In genomic region chr11:65635307-65635706, GRCm38 (mm10) we compare ENCODE assay signal across 27 mouse cellular contexts.
DNase-seq lines count a peak whose midpoint lies in the region; ATAC-seq and TF ChIP-seq lines count a peak whose summit lies in the region.
"Had no signal": no experiment of that assay in that cellular context is flagged by ENCODE, and none has a peak within 500 bp of the region (broad histone marks: within the 10 kb centered on the region; RNA-seq: fewer than 3 reads in every experiment).

No protein-coding gene starts in this region.

- H3K9ac ChIP-seq in lung, embryonic 14.5 days, result no peak overlapping the region
- no peak overlapping the region for H3K9ac ChIP-seq in heart, embryonic 11.5 days (ENCODE audit: low read depth, low read length)
- H3K9ac ChIP-seq in heart, embryonic 13.5 days, result no peak overlapping the region
- no peak overlapping the region for H3K9ac ChIP-seq in midbrain, embryonic 16.5 days (ENCODE audit: low read depth, low read length)
- H3K9ac ChIP-seq: hindbrain, embryonic 15.5 days; kidney, embryonic 15.5 days; limb, embryonic 13.5 days; neural tube, embryonic 12.5 days had no signal

- intact Hi-C loops in heart, postnatal 10 days (cut with DNase I), result loop anchor here (10.0 kb wide), 2 partner anchors 271 to 371 kb away; partner anchors contain the start of gene Myocd

- no peaks in the 10 kb centered on the region for H3K36me3 ChIP-seq in lung, embryonic 14.5 days (ENCODE audit: insufficient read depth)
- H3K36me3 ChIP-seq in heart, embryonic 11.5 days (ENCODE audit: control insufficient read depth, insufficient read depth, low read length), result no peaks in the 10 kb centered on the region
- H3K36me3 ChIP-seq in heart, embryonic 13.5 days, result no peaks in the 10 kb centered on the region
- no peaks in the 10 kb centered on the region for H3K36me3 ChIP-seq in midbrain, embryonic 16.5 days (ENCODE audit: control insufficient read depth, insufficient read depth, low read length)
- H3K36me3 ChIP-seq: hindbrain, embryonic 10.5 days; hindbrain, embryonic 15.5 days; kidney, embryonic 15.5 days; limb, embryonic 13.5 days; neural tube, embryonic 12.5 days had no signal

- H3K9me3 ChIP-seq in lung, embryonic 14.5 days (ENCODE audit: low read depth, low read length), result no peaks in the 10 kb centered on the region
- H3K9me3 ChIP-seq in heart, embryonic 11.5 days (replicated peaks; ENCODE audit: control insufficient read depth, low read length), result no peaks in the 10 kb centered on the region
- H3K9me3 ChIP-seq in heart, embryonic 13.5 days, result no peaks in the 10 kb centered on the region
- no peaks in the 10 kb centered on the region for H3K9me3 ChIP-seq in midbrain, embryonic 16.5 days (replicated peaks; ENCODE audit: control insufficient read depth, low read length, poor library complexity, severe bottlenecking)
- H3K9me3 ChIP-seq: hindbrain, embryonic 10.5 days; hindbrain, embryonic 15.5 days; kidney, embryonic 15.5 days; limb, embryonic 13.5 days; neural tube, embryonic 12.5 days had no signal

- TF ChIP-seq CTCF in lung, embryonic 14.5 days (IDR thresholded peaks at IDR 0.05; ENCODE audit: low read depth), result no peak

- no peak overlapping the region for H3K4me3 ChIP-seq in lung, embryonic 14.5 days (ENCODE audit: low read depth, low read length)
- H3K4me3 ChIP-seq in heart, embryonic 11.5 days (ENCODE audit: low read depth, low read length), result no peak overlapping the region
- no peak overlapping the region for H3K4me3 ChIP-seq in heart, embryonic 13.5 days
- no peak overlapping the region for H3K4me3 ChIP-seq in midbrain, embryonic 16.5 days (ENCODE audit: low read depth, low read length)
- H3K4me3 ChIP-seq: erythroblast, embryonic 14.5 days; hindbrain, embryonic 10.5 days; hindbrain, embryonic 15.5 days; kidney, embryonic 15.5 days; limb, embryonic 13.5 days; myocyte; neural tube, embryonic 12.5 days had no signal

- peaks cover 4% of the 10 kb centered on the region; the same call in 1 of the 2 replicates for H3K4me1 ChIP-seq in lung, embryonic 14.5 days (ENCODE audit: insufficient read depth)
- peaks cover 11% of the 10 kb centered on the region for H3K4me1 ChIP-seq in heart, embryonic 11.5 days (ENCODE audit: control insufficient read depth, insufficient read depth, low read length)
- peaks cover 58% of the 10 kb centered on the region for H3K4me1 ChIP-seq in heart, embryonic 13.5 days
- H3K4me1 ChIP-seq in midbrain, embryonic 16.5 days (ENCODE audit: control insufficient read depth, insufficient read depth, low read length), result no peaks in the 10 kb centered on the region
- H3K4me1 ChIP-seq: hindbrain, embryonic 10.5 days; hindbrain, embryonic 15.5 days; kidney, embryonic 15.5 days; limb, embryonic 13.5 days; neural tube, embryonic 12.5 days had no signal

- ATAC-seq in lung, embryonic 14.5 days (ENCODE audit: insufficient read depth), result no peak; the same call in 1 of the 2 replicates
- no peak for ATAC-seq in heart, embryonic 11.5 days (replicated peaks; ENCODE audit: insufficient number of reproducible peaks, low FRiP score, low TSS enrichment)
- ATAC-seq in heart, embryonic 13.5 days (ENCODE audit: extremely low read depth, insufficient number of reproducible peaks, low FRiP score, low TSS enrichment), result no peak
- ATAC-seq in midbrain, embryonic 16.5 days, result no peak
- ATAC-seq: activated CD4-positive, CD25-positive, alpha-beta regulatory T cell, adult 4 months; forebrain, embryonic 16.5 days; inflammation-experienced regulatory T-cells, adult 6 months had no signal

- H3K4me2 ChIP-seq in lung, embryonic 14.5 days, result no peak overlapping the region
- H3K4me2 ChIP-seq in heart, embryonic 11.5 days, result no peak overlapping the region
- no peak overlapping the region for H3K4me2 ChIP-seq in heart, embryonic 13.5 days
- no peak overlapping the region for H3K4me2 ChIP-seq in midbrain, embryonic 16.5 days (ENCODE audit: low read length)
- H3K4me2 ChIP-seq: hindbrain, embryonic 15.5 days; kidney, embryonic 15.5 days; limb, embryonic 13.5 days; liver, embryonic 11.5 days; midbrain, embryonic 11.5 days; neural tube, embryonic 12.5 days had no signal

- no peaks in the 10 kb centered on the region for H3K27me3 ChIP-seq in lung, embryonic 14.5 days (ENCODE audit: insufficient read depth, low read length)
- H3K27me3 ChIP-seq in heart, embryonic 11.5 days (ENCODE audit: control insufficient read depth, insufficient read depth, low read length), result no peaks in the 10 kb centered on the region
- H3K27me3 ChIP-seq in heart, embryonic 13.5 days (replicated peaks), result no peaks in the 10 kb centered on the region
- H3K27me3 ChIP-seq in midbrain, embryonic 16.5 days (ENCODE audit: control insufficient read depth, insufficient read depth, low read depth, low read length), result no peaks in the 10 kb centered on the region
- H3K27me3 ChIP-seq: CH12.LX; hindbrain, embryonic 15.5 days; kidney, embryonic 15.5 days; limb, embryonic 13.5 days; neural tube, embryonic 12.5 days had no signal

- H3K27ac ChIP-seq in lung, embryonic 14.5 days (ENCODE audit: low read depth), result no peak overlapping the region
- peak overlapping the region; percentile 50; the same call in 1 of the 2 replicates for H3K27ac ChIP-seq in heart, embryonic 11.5 days (ENCODE audit: low read depth, low read length)
- H3K27ac ChIP-seq in heart, embryonic 13.5 days (replicated peaks), result peak overlapping the region; percentile 69
- no peak overlapping the region for H3K27ac ChIP-seq in midbrain, embryonic 16.5 days (ENCODE audit: low read length)
- H3K27ac ChIP-seq: hindbrain, embryonic 10.5 days; hindbrain, embryonic 15.5 days; kidney, embryonic 15.5 days; limb, embryonic 13.5 days; neural tube, embryonic 12.5 days had no signal

- peak; percentile 56 for DNase-seq in lung, embryonic 14.5 days
- DNase-seq in lung, postnatal 14 days, result no peak
- DNase-seq in heart, postnatal 10 days, result peak; percentile 39 to 47
- DNase-seq in urinary bladder, postnatal 36 days (ENCODE audit: low spot score in 2 of 2), result no peak
- DNase-seq: adrenal gland, adult 2 months; adrenal gland, postnatal 36 days; cerebellum, adult 2 months; cerebellum, postnatal 14 days; kidney, adult 11 months; kidney, postnatal 25 days; right cerebral cortex, postnatal 4 days had no signal

- 8% methylated on average over 4 of the region's 4 CpGs for WGBS in lung, embryonic 14.5 days
- 17% methylated on average over 4 of the region's 4 CpGs for WGBS in heart, embryonic 11.5 days (ENCODE audit: insufficient replicate concordance)
- WGBS in heart, embryonic 13.5 days, result 18% methylated on average over 4 of the region's 4 CpGs
- 84% methylated on average over 4 of the region's 4 CpGs for WGBS in midbrain, embryonic 16.5 days

Comparison
In these comparisons a context has a peak if more than half of its experiments do, and no peak if none do; other contexts are left out.
1. DNase-seq: peak in lung, embryonic 14.5 days (single experiment) and heart, postnatal 10 days (2 of 2); none in lung, postnatal 14 days (single experiment) and urinary bladder, postnatal 36 days (0 of 2).
2. H3K27ac ChIP-seq: peak in heart, embryonic 11.5 days (single experiment) and heart, embryonic 13.5 days (single experiment); none in lung, embryonic 14.5 days (single experiment) and midbrain, embryonic 16.5 days (single experiment).